Mouse (Mus musculus) kidney, adult 8-10 months (tissue): Measurements from ENCODE around the gene Cmss1.

Experiments used
- DNase-seq, 2 experiments: peaks; one replicate each; pipeline ENCODE4 v3.0.0; 2022

Gene Cmss1

DNA sequence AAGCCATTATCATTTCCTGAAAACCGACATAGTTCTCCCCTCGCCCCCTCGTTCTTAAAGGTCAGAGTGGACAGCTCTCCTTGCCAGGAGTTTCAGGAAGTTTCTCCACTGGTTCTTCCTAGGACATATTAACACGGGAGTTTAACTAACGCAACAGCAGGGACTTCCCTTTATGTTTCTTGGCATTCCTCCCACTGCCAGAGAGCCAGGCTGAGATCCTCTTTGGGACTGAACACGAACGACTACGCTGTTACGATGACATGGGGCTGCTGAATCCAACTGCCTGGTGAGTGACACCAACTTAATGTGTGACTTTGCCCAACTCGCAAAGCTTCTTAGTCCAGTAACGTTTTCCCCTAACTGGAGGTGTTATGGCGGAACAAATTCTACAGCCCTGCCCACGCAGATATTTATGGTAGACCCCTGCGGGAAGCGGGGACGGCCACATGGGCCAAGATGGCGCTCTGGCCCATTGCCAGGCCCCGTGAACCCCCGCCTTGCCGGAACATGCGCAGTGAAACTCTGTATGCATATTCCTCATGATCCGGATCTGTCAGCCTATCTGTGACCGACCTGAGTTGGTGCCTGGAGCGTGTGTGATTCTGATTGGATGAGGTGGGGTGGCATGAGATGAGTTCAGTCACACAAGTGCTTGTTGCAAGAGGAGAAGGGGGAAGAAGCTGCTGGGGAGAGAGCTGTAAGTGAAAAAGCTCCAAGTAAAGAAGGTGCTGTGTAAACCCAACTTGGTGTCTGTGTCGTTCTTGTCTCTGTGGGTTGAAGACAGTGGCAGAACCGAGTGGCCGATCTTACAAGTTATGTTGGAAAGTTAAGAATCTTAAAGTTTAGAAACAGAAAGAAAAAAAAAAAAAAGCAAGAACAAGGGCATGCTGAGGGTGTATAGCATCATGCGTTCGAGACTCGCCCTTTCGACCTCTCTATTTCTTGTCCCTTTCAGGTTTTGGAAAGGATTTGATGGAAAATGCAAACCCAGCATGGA, 326.1 kb downstream of the Cmss1 start:
- DNase-seq = no peak

GRCm38 (mm10) chr16:57278976-57279626, 327.6 kb downstream of the Cmss1 start:
- DNase-seq = no peak

DNA sequence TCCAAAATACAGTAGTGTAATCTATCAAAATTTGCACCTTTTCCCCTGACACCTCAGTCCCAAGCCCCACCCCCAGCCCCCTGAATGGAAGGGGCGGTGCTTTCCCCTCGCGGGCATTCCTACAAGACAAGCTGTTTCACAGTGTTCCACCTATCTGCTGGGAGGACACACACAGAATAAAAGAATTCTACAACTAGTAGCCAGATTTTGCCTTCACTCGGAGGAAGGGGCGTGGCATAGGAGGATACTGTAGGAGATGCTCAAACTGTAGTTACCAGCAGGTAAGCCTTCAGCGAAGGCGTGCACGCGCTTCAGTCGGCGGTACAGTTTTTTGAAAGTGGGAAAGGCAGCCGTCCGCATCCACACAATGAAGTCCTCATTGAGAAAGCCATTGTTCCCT, 336.9 kb downstream of the Cmss1 start:
- no peak for DNase-seq

- no peak for DNase-seq
These were observed 338.4 kb downstream of the Cmss1 start for GRCm38 (mm10) chr16:57268058-57268841.

GRCm38 (mm10) chr16:57267068-57267467, 339.6 kb downstream of the Cmss1 start:
- no peak for DNase-seq

- DNase-seq = no peak
These were observed 346.5 kb downstream of the Cmss1 start for GRCm38 (mm10) chr16:57260152-57260551.

GRCm38 (mm10) chr16:57259356-57260083, 347.1 kb downstream of the Cmss1 start:
- DNase-seq = no peak
